Mouse (Mus musculus) urinary bladder, postnatal 36 days (tissue): Measurements from ENCODE around the gene Ptpn6.

Source experiments
- DNase-seq, 2 experiments: peaks; one replicate each; pipeline ENCODE4 v3.0.0; 2022; ENCODE audit warnings: low spot score in 2 of 2, mixed read lengths in 1 of 2

Ptpn6 gene

GRCm38 (mm10) chr6:124755831-124756595, 17.5 kb upstream of the Ptpn6 start, which contains the start of the genes Gm45234 and Atn1:
Gene Gm45234, minus strand, starts transcription at chr6:124756021.
Gene Atn1, minus strand, starts transcription at chr6:124756524.
- peak; percentile 64 to 76 for DNase-seq

GRCm38 (mm10) chr6:124755306-124755705, 16.8 kb upstream of the Ptpn6 start:
- no peak for DNase-seq

- no peak for DNase-seq
Measured at GRCm38 (mm10) chr6:124753861-124754260, 15.3 kb upstream of the Ptpn6 start.

GRCm38 (mm10) chr6:124750405-124750804, 11.9 kb upstream of the Ptpn6 start:
- no peak for DNase-seq

GRCm38 (mm10) chr6:124746654-124747632, 8.4 kb upstream of the Ptpn6 start:
- no peak for DNase-seq

GRCm38 (mm10) chr6:124746296-124746605, 7.7 kb upstream of the Ptpn6 start:
- DNase-seq, result no peak

- DNase-seq, result peak; percentile 87 to 94
Measured at GRCm38 (mm10) chr6:124745490-124746295, 7.2 kb upstream of the Ptpn6 start.

- no peak for DNase-seq
Measured at GRCm38 (mm10) chr6:124744755-124745321, 6.3 kb upstream of the Ptpn6 start.

GRCm38 (mm10) chr6:124743647-124744046, 5.1 kb upstream of the Ptpn6 start:
- DNase-seq, result no peak

- no peak for DNase-seq
Measured at GRCm38 (mm10) chr6:124742839-124743514, 4.5 kb upstream of the Ptpn6 start.

- no peak for DNase-seq
Measured at GRCm38 (mm10) chr6:124741842-124742241, 3.3 kb upstream of the Ptpn6 start.

GRCm38 (mm10) chr6:124740888-124741761, 2.6 kb upstream of the Ptpn6 start, which contains the start of gene Grcc10:
Gene Grcc10, minus strand, starts transcription at chr6:124741374.
- DNase-seq, result peak; percentile 79 to 83

GRCm38 (mm10) chr6:124740211-124740887, 1.8 kb upstream of the Ptpn6 start:
- peak in 1 of 2 experiments; percentile 44 for DNase-seq

- no peak for DNase-seq
Measured at GRCm38 (mm10) chr6:124739231-124739796, 800 bp upstream of the Ptpn6 start.

- DNase-seq, result no peak
Measured at GRCm38 (mm10) chr6:124737040-124737439, 1.5 kb downstream of the Ptpn6 start.

- no peak for DNase-seq
Measured at GRCm38 (mm10) chr6:124734417-124734816, 4.1 kb downstream of the Ptpn6 start.

- DNase-seq, result no peak
Measured at GRCm38 (mm10) chr6:124732476-124733370, 5.8 kb downstream of the Ptpn6 start.

- DNase-seq, result no peak
Measured at GRCm38 (mm10) chr6:124731038-124731437, 7.5 kb downstream of the Ptpn6 start.
